Mouse (Mus musculus) heart, embryonic 14.5 days (tissue): ENCODE results near the gene Rbms3. TPM values are rescaled to one million over a fixed set of nuclear protein-coding genes. Genes with fewer than 3 reads are reported as not detected.
A peak's percentile ranks its signal among the peaks of the same experiment; 100 is the strongest.

Source experiments
- ATAC-seq: fragments of 200-750 bp; cut with Nextera tagmentation; 2 replicates; pipeline ENCODE4 v1.8.0; 2017; ENCODE audit warnings: low read depth, moderate TSS enrichment; ENCODE audit not compliant: insufficient number of reproducible peaks, insufficient read depth, low FRiP score
- H3K27ac ChIP-seq, 2 experiments: fragments of 200-500 bp in 1 of 2; fragments of 300-500 bp in 1 of 2; sonication (generic) in 1 of 2; replicated peaks in 1 of 2; 2 replicates each; pipeline ENCODE4 v1.5.1; 2012 to 2014; ENCODE audit warnings: low read depth in 2 of 2, low read length in 2 of 2, control low read depth in 1 of 2, mild to moderate bottlenecking in 1 of 2, mixed read lengths in 1 of 2; ENCODE audit not compliant: control insufficient read depth in 1 of 2, insufficient read depth in 1 of 2
- H3K27me3 ChIP-seq: fragments of 300-500 bp; sonication (generic); 2 replicates; pipeline ENCODE4 v1.6.1; 2014; ENCODE audit warnings: mild to moderate bottlenecking, low read length, control low read depth; ENCODE audit not compliant: control insufficient read depth, insufficient read depth
- H3K36me3 ChIP-seq: fragments of 300-500 bp; sonication (generic); 2 replicates; pipeline ENCODE4 v1.6.1; 2014; ENCODE audit warnings: mild to moderate bottlenecking, control low read depth, low read length, mixed read lengths; ENCODE audit not compliant: control insufficient read depth, insufficient read depth
- H3K4me1 ChIP-seq, 2 experiments: fragments of 200-500 bp in 1 of 2; fragments of 300-500 bp in 1 of 2; sonication (generic) in 1 of 2; 2 replicates each; pipeline ENCODE4 v1.6.1; 2012 to 2014; ENCODE audit warnings: low read length in 2 of 2, control low read depth in 1 of 2, mixed read lengths in 1 of 2; ENCODE audit not compliant: control insufficient read depth in 2 of 2, insufficient read depth in 2 of 2
- H3K4me2 ChIP-seq: fragments of 300-500 bp; sonication (generic); 2 replicates; pipeline ENCODE4 v1.6.1; 2014; ENCODE audit warnings: mild to moderate bottlenecking, low read length
- H3K4me3 ChIP-seq, 2 experiments: fragments of 200-500 bp in 1 of 2; fragments of 300-500 bp in 1 of 2; sonication (generic) in 1 of 2; 2 replicates each; pipeline ENCODE4 v1.5.1; 2012 to 2014; ENCODE audit warnings: low read length in 2 of 2, mild to moderate bottlenecking in 2 of 2, control low read depth in 1 of 2, low read depth in 1 of 2, moderate library complexity in 1 of 2; ENCODE audit not compliant: control insufficient read depth in 1 of 2, insufficient read depth in 1 of 2
- H3K9ac ChIP-seq: fragments of 300-500 bp; sonication (generic); 2 replicates; pipeline ENCODE4 v1.6.1; 2014; ENCODE audit warnings: mild to moderate bottlenecking, low read length
- H3K9me3 ChIP-seq: fragments of 300-500 bp; sonication (generic); 2 replicates; pipeline ENCODE4 v1.6.1; 2016; ENCODE audit warnings: low read length, control low read depth; ENCODE audit not compliant: control insufficient read depth
- WGBS: fragments of 180-500 bp; shearing (Covaris S2); extraction: QIAGEN DNeasy Blood & Tissue Kit; methylation state at CpG from one replicate; pipeline ENCODE4 v1.1.7; 2014; 5-methylcytosine and 5-hydroxymethylcytosine counted together
- polyA plus RNA-seq: library from polyadenylated mRNA; unstranded; fragments of >200 nt; fragmentation: Nextera tagmentation; extraction: Ambion mirVana; gene quantifications from 2 replicates; pipeline ENCODE4 v1.2.1, GENCODE M21; 2014

The Rbms3 gene
- polyA plus RNA-seq, 1 experiment from 2014 or later, result 39.4 TPM

GRCm38 (mm10) chr9:117125844-117126243 lies 503.9 kb downstream of the Rbms3 start:
- H3K27ac ChIP-seq, result no peak overlapping the region
- peaks cover 13 to 36% of the 10 kb centered on the region in 2 experiments for H3K4me1 ChIP-seq
- no peak for ATAC-seq
- H3K9me3 ChIP-seq, result no peaks in the 10 kb centered on the region
- no peak overlapping the region for H3K9ac ChIP-seq
- H3K27me3 ChIP-seq, result no peaks in the 10 kb centered on the region
- no peak overlapping the region for H3K4me3 ChIP-seq
- no peaks in the 10 kb centered on the region for H3K36me3 ChIP-seq
- no peak overlapping the region for H3K4me2 ChIP-seq
- WGBS, result 78% methylated on average over 6 of the region's 6 CpGs

- Histone ChIP-seq H3K27ac (no peak overlapping the region), H3K4me3 (no peak overlapping the region), H3K9me3 (no peaks in the 10 kb centered on the region), H3K9ac (no peak overlapping the region), H3K27me3 (no peaks in the 10 kb centered on the region), H3K36me3 (no peaks in the 10 kb centered on the region), H3K4me1 (peaks cover 6 to 14% of the 10 kb centered on the region in 2 experiments), H3K4me2 (no peak overlapping the region)
- WGBS, result 41% methylated on average over 6 of the region's 6 CpGs
- ATAC-seq, result no peak
Observed at GRCm38 (mm10) chr9:117121572-117121971, 508.1 kb downstream of the Rbms3 start.

DNA sequence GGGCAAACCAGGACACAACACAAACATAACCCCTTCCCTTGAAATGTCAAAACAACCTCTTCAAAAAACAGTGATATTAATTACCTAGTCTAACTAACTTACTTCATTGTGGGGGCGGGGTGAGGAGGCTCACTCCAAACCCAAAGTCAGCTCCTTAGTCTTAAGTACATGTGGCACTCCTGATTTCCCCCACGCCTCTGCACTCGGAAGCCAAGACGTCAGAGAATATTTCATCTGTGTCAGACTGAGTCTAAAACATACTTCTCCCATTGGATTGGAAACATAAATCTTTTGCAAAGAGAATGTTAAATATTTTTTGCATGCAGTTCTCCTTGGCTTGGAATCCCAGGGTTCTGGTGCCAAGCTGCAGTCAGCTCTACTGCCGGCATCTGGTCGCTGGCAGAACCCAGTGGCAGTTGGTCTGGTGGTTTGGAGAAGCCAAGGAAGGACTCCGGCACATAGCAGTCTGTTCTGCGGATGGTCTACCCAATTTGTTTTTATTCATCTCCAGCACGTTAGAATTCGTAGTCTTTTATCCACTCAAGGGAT lies 512.5 kb downstream of the Rbms3 start:
- peaks cover 10 to 25% of the 10 kb centered on the region in 2 experiments for H3K4me1 ChIP-seq
- H3K9me3 ChIP-seq, result no peaks in the 10 kb centered on the region
- no peak overlapping the region for H3K9ac ChIP-seq
- no peaks in the 10 kb centered on the region for H3K27me3 ChIP-seq
- H3K27ac ChIP-seq, result no peak overlapping the region
- WGBS, result 84% methylated on average over 10 of the region's 10 CpGs
- H3K36me3 ChIP-seq, result 0 out of 2 replicates have a peak, but pooled peaks cover 2% of the 10 kb centered on the region
- no peak overlapping the region for H3K4me3 ChIP-seq
- H3K4me2 ChIP-seq, result no peak overlapping the region
- ATAC-seq, result no peak

- no peak overlapping the region for H3K27ac ChIP-seq
- 66% methylated on average over 2 of the region's 2 CpGs for WGBS
- no peaks in the 10 kb centered on the region for H3K27me3 ChIP-seq
- H3K9me3 ChIP-seq, result no peaks in the 10 kb centered on the region
- H3K4me1 ChIP-seq, result peaks cover 11 to 26% of the 10 kb centered on the region in 2 experiments
- no peak overlapping the region for H3K4me2 ChIP-seq
- no peak for ATAC-seq
- H3K4me3 ChIP-seq, result no peak overlapping the region
- no peak overlapping the region for H3K9ac ChIP-seq
- H3K36me3 ChIP-seq, result 0 out of 2 replicates have a peak, but pooled peaks cover 2% of the 10 kb centered on the region
Observed at GRCm38 (mm10) chr9:117115609-117116008, 514.1 kb downstream of the Rbms3 start.

GRCm38 (mm10) chr9:117113592-117113991 lies 516.1 kb downstream of the Rbms3 start:
- Histone ChIP-seq H3K4me1 (peaks cover 15 to 35% of the 10 kb centered on the region in 2 experiments), H3K9me3 (no peaks in the 10 kb centered on the region), H3K27ac (peak overlapping the region in 1 of 2 experiments; percentile 39; a peak in 2 of 4 replicates), H3K4me2 (no peak overlapping the region), H3K4me3 (no peak overlapping the region), H3K36me3 (peaks cover 13% of the 10 kb centered on the region; the same call in 1 of the 2 replicates), H3K9ac (no peak overlapping the region), H3K27me3 (no peaks in the 10 kb centered on the region)
- ATAC-seq, result no peak
- WGBS, result 39% methylated on average over 2 of the region's 2 CpGs

GRCm38 (mm10) chr9:117107926-117108325 lies 521.8 kb downstream of the Rbms3 start:
- no peak for ATAC-seq
- no peaks in the 10 kb centered on the region for H3K9me3 ChIP-seq
- H3K4me1 ChIP-seq, result peaks cover 16 to 33% of the 10 kb centered on the region in 2 experiments
- no peak overlapping the region for H3K9ac ChIP-seq
- WGBS, result 87% methylated on average over 4 of the region's 4 CpGs
- H3K4me3 ChIP-seq, result no peak overlapping the region
- peaks cover 17% of the 10 kb centered on the region; the same call in 1 of the 2 replicates for H3K36me3 ChIP-seq
- H3K27me3 ChIP-seq, result no peaks in the 10 kb centered on the region
- no peak overlapping the region for H3K4me2 ChIP-seq
- no peak overlapping the region for H3K27ac ChIP-seq

DNA sequence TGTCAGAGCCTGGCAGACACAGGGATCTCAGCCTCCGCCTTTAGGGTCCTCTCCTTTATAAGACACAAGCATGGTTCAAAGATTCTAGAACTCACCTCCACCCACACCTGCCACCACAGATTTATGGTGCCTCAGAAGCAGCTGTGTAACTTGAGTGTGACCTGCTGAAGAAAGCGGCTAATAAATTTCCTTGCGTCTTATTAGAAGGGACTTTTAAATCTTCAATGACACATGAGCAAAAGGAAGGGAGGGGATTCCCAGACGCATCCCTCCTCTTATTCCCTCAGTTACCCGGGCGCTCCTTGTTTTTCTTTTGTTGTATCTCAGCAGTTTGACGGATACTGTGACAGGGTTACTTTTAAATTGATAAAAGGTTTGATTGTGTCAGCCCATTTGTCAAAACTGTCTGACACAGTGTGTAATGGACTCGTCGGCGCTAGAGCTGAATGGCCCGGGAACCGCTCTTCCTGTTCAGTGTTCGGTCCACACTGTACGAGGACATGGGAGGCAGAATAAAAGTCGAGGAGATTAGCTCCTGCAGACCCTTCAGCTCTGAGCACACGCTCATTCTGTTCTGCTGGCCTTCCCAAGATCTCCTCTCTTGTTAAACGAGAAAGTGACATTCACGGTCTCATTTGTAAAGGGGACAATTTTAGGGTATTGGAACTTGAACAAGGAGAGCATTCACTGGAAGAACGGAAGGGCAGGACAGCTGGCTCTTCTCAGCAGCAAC lies 527.3 kb downstream of the Rbms3 start:
- H3K4me2 ChIP-seq, result no peak overlapping the region
- WGBS, result 64% methylated on average over 19 of the region's 19 CpGs
- no peak overlapping the region for H3K4me3 ChIP-seq
- no peaks in the 10 kb centered on the region for H3K9me3 ChIP-seq
- 0 out of 2 replicates have a peak, but pooled peaks cover 3% of the 10 kb centered on the region for H3K36me3 ChIP-seq
- H3K9ac ChIP-seq, result no peak overlapping the region
- H3K27ac ChIP-seq, result no peak overlapping the region
- ATAC-seq, result no peak
- H3K4me1 ChIP-seq, result peaks cover 16 to 25% of the 10 kb centered on the region in 2 experiments
- H3K27me3 ChIP-seq, result no peaks in the 10 kb centered on the region
